Mouse (Mus musculus): ENCODE results near the gene Synrg.

The Synrg gene

DNA sequence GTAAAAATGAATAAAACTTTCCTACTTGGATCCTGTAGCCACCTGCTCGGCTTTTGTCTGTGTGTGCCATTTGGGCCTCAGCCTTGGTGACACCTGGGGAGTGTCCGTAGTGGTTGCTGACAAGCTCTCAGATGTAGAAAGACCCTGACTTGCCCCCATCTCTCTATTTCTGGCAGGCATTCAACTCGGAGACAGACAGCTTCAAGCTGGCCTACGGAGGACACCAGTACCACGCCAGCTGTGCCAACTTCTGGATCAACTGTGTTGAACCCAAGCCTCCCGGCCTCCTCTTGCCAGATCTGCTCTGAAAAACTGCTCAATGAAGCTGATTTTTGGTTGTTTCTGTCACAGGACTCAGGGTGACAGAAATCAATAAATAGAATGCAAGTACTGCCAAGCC, 76.4 kb downstream of the Synrg start:
- DNase-seq (ENCODE audit: low spot score in 2 of 2), result no peak

DNA sequence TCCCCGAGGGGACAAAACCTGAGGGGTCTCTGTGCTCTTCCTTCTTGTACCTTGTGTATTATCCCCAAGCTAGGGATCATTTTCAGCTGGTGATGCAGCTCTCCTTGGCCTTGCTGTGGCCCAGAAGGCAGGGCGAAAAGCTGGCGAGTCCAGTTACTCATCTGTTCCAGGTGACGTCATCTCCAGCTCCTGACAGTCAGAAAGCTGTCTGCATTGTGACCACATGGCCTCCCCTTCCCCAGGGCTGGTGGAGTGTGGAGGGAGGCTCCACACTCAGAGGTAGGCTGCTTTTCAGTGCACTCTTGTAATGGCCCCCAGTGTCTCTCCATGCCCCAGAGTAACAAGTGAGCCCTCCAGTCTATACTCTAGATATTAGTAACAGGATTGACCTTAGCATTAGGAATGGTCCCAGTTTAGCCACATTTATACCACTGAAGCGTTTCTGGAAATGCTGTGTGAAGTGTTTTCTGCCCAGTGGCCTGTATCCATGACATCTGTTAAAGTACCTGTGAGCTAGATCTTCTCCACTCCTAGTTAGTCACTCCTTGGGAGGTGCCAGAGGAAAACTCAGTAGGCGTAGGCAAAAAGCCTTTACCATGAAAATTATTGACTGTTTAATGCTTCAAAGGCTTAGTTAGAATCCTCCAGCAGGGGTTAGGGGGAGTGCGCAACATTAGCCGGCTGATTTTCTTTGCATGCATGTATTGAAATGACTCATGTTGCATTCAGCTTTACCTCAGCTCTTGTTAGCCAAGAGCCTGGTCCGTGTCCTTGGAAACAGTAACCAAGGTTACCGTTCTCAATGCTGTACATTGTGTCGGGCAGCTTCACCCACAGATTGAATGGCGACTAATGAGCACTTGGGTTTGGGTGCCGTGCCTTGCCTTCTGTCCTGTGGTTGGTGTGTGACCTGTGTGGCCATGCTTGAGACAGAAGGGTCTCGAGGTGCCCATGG, 78.9 kb downstream of the Synrg start:
- peak; percentile 62 to 68 for DNase-seq (ENCODE audit: low spot score in 2 of 2)

DNA sequence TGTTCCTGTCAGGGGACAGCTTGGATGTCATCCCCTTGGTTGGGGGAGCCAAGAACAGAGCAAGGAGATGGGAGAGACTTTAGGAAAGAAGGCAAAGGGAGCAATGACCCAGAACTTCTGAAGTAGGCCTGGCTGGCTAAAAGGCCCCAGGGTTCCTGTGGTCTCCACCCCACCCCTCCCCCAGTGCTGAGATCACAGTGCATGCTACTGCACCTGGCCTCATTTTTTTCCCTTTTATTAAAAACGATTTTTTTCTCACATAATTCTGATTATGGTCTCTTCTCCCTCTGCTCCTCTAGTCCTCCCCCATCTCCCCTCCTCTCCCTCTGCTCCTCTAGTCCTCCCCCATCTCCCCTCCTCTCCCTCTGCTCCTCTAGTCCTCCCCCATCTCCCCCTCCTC, 80.8 kb downstream of the Synrg start:
- DNase-seq (ENCODE audit: low spot score in 2 of 2), result no peak

DNA sequence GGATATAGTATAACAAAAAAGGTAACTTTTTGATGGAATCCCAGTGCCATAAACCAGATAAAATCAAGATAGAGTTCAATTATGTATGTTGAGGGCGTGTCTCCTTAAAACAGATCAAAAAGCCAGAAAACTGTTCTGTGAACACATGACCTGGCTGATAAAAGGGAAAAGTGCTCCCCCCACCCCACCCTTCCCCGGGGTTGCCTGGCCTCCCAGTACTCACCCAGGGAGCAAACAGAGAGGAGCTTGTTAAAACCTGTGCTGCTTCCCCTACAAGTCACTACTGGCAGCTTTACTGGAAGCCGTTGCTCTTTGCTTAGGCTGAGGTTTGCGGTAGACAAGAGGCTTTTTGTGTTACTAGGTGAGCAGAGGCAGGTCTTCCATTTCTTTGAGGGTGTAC, 83.0 kb downstream of the Synrg start:
- no peak for DNase-seq (ENCODE audit: low spot score in 2 of 2)

DNA sequence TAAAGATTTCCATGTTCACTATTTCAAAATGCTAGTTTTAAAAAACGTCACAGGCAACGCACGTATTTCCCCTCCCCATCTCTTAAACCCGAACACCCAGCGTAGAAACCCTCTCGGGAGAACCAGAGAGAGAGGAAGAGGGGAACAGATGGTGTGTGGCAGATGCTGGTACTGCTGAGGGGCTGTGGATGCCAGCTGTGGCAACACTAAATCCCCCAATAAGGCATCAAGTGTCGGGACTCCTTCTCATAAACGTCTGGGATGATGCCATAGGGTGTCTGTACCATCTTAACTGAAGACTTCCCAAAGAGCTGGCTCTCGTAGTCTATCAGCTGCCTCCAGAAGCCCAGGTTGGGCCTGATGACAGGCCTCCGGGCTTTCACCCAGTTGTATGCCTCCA, 84.2 kb downstream of the Synrg start:
- DNase-seq (ENCODE audit: low spot score in 2 of 2), result no peak

DNA sequence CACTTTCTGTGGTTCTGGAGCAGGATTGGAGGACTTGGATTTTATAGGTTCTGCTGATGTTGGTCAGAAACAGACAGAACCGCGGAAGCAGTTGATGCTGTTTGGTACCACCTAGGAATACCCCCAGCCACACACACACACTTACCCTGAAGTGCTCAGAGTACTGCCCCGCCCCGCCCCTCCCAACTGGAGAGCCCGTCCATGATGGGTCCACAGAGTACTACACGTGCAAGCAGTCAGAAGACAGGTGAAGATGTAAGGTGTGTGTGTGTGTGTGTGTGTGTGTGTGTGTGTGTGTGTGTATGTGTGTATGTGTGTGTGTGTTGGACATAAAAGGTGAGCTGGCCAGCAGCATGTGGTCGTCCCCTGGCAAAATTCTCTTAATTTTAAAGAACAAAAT, 88.8 kb downstream of the Synrg start:
- no peak for DNase-seq (ENCODE audit: low spot score in 2 of 2)

DNA sequence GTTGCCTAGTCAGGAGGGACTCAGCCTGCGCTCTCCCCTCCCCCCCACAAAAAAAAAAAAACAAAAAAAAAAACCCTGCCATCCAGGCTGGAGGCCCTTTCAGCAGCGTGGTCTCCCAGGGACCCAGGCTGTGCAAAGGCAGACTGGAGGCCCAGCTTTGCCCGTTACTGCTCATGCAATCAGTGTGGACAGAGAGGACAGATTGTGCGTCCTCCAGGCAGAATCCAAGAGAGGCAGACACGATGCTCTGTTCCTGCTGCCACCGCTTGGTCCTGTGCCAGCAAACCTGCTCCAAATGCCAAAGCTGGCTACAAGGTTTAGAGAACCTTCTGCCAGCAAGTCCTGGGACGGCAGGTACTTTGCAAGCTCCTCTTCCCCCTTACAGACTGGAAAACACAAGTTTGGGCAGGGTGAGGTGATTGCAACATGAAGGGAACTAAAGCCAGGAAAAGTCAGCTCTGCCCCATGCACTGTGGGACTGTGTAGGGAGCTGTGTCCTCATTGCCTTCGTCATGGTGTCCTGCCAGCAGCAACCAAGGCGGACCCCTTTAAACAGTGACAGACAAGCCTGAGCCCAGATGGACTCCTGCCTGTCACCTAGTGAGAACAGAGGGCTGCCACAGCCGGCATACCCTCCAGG, 89.4 kb downstream of the Synrg start:
- DNase-seq (ENCODE audit: low spot score in 2 of 2), result no peak

DNA sequence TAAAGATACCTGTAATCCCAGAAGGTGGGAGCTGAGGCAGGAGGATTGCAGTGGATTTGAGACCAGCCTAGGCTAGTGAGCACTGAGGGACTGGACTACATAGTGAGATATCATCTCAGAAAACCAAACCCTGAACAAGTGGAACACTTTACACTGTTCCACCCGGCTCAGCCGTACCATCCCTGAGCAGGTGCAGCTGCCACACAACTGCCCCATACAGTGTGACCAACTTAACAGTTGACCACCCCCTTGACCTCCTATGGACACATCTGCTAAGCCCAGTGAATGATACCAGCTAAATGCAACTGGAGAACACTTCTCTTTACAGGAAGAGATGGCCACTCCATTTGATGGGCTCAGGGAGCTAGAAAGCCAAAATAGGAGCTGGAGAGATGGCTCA, 93.2 kb downstream of the Synrg start:
- DNase-seq (ENCODE audit: low spot score in 2 of 2), result no peak

GRCm38 (mm10) chr11:84059784-84060183, 95.6 kb downstream of the Synrg start:
- no peak for DNase-seq (ENCODE audit: low spot score in 2 of 2)

- DNase-seq (ENCODE audit: low spot score in 2 of 2), result no peak
These were observed 96.4 kb downstream of the Synrg start for GRCm38 (mm10) chr11:84060635-84061034.

GRCm38 (mm10) chr11:84061881-84062280, 97.7 kb downstream of the Synrg start:
- no peak for DNase-seq (ENCODE audit: low spot score in 2 of 2)

DNA sequence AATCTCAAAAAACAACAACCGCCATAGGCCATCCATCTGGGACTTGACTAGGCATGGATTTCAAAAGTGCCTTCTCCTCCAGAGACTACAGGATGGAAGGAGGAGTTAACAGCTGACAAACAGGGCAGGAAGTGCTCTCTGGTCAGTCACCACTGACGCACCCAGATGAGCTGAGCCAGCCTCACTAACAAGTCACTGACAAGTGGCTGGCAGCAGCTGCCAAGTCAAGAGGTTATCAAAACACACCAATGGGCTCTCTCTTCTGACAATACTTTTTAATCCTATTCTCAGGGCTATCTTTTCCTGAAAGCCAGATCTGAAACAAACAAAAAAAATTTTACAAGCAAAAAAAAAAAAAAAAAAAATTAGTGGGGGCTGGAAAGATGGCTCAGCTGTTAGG, 98.6 kb downstream of the Synrg start:
- no peak for DNase-seq (ENCODE audit: low spot score in 2 of 2)

DNA sequence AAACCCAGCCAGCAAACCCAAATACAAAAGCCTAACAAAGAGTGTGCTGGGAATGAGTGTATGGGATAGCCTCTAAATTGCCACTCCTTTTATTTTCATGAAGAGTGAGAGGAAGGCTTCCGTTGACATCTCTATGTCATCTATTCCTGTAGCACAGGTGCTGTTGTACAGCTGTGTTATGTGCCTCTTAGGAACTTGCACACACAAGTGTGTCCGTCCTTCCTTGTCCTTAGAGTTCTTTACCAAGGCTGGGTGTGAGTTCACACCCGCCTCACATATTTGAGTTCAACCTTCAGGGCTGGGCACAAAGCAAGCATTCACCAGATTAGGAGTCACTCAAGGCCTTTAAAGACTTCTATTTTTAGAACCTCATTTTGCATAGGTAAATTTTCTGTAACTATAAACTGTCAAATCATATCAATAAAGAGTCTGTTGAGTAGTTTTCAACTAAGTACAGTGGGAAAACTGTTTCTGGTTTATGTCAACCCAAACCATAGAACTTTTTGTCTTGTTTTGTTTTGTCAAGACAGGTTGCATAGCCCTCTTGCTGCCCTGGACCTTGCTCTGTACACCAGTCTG, 99.5 kb downstream of the Synrg start:
- DNase-seq (ENCODE audit: low spot score in 2 of 2), result no peak

DNA sequence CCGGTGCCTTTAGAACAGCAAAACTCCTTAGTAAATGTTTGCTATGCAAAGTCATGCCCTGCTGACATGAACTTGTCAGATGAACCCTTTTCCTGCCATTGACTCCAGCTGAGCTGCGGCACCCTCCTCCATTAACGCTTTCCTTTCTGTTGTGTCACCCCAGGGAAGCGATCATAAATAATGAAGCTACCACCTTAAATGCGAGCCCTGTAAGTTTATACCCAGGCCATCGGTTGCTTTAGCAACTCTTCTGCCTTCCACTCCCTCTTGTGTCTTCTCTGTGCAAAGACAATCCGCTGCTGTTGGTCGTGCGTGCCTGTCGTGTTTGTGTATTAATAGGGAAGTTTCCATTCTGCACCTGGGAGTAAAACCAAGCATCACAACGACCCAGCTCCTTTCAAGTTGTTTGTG, 101.8 kb downstream of the Synrg start:
- no peak for DNase-seq (ENCODE audit: low spot score in 2 of 2)

DNA sequence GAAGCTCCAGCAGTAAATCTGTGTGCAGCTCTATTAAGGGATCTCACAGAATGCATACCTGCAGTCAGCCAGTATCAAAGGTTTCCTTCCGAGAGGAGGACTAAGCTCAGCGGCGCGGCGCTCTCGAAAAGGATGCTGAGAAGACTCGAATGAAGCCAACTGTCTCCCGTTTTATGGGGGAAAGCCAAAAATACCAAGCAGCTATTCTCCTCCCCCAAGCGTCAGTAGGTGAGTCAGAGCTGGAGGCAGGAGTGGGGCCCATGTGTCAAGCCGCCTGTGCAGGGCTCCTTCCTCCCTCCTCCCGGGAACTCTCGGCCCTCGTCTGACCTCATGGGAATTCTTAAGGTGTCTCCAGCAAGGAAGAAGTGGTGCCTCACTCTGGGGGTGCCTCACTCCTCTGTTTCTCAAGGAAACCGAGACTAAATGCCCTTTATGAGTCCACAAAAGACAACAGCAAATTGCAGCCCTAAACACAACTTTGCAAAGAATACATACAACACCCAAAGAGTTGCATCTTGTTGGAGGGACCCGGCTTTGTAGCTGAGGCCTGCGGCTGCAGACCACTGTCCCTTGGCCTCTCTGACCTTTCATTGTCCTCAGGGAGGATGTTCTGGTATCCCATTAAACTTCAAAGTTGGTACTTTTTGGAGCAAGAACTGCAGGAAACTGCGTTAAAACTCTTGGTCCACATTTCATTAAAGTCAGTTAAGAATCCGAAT, 102.9 kb downstream of the Synrg start:
- DNase-seq (ENCODE audit: low spot score in 2 of 2), result peak; percentile 69 to 74

GRCm38 (mm10) chr11:84067720-84068190, 103.5 kb downstream of the Synrg start:
- no peak for DNase-seq (ENCODE audit: low spot score in 2 of 2)

GRCm38 (mm10) chr11:84068191-84069033, 104.2 kb downstream of the Synrg start:
- DNase-seq (ENCODE audit: low spot score in 2 of 2), result no peak

GRCm38 (mm10) chr11:84069034-84069370, 104.8 kb downstream of the Synrg start, which contains the start of gene Dusp14:
TSS of gene Dusp14 (minus strand) at chr11:84069261.
- DNase-seq (ENCODE audit: low spot score in 2 of 2), result peak in 1 of 2 experiments; percentile 57

DNA sequence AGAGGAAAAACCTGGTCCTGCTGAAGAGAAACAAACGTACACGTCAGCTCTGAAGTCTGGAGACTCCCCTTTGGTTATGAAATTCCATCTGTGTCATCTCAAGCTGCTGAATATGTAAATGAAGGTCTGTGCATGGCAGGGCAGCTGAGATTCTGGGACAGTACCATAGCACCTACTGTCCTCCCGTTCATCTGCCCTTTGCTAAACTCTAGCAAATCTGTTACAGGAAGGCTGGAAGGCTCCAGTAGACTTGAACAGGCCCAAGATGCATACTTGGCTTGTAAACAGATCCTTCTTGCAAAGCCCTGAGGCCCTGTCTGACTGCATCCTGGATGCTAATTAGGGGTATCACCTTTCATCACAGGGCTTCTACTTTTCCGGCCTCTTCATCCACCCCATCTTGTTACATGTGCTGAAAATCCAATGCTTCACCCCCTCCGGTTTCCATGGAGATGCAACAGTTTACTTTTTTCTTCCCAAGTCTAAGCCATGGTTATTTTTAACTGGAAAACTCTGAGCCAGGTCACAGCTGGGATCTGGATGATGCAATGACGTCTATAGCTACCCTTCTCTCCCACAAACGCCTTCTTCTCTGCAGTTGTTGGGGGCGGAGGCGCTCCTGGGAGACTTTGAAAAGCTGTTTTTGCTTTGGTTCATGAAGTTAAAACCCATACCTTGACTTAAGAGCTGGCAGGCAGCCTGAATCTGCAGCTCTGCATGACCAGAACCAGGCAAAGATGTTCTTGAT, 108.8 kb downstream of the Synrg start:
- DNase-seq (ENCODE audit: low spot score in 2 of 2), result peak; percentile 57 to 74

Measured in right cerebral cortex, postnatal 36 days (tissue).